Mouse (Mus musculus): ENCODE results near the gene Olfr1411.

Gene Olfr1411

DNA sequence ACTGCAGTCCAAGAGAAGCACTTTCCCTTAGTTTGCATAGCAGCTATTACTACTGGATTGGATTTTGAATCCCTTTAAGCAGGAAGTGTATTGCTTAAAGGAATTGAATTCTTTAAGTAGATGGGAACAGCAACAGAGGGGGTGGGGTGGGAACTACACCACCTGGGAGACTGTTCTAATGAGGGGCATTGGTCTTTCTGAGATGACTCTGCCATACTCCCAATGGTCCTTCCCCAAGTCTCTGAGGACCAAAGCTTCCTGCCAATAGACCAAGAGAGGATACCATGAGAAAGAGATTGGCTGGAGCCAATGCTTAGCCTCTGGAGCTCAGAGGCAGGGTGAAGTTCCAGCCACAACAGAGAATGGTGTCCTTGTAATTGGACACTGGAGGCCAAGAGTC is at the start of gene Olfr1411:
Gene Olfr1411, plus strand, starts transcription at position 301 of the 400 bp plus-strand sequence.
- DNase-seq (ENCODE audit: low spot score in 2 of 2) = no peak

DNA sequence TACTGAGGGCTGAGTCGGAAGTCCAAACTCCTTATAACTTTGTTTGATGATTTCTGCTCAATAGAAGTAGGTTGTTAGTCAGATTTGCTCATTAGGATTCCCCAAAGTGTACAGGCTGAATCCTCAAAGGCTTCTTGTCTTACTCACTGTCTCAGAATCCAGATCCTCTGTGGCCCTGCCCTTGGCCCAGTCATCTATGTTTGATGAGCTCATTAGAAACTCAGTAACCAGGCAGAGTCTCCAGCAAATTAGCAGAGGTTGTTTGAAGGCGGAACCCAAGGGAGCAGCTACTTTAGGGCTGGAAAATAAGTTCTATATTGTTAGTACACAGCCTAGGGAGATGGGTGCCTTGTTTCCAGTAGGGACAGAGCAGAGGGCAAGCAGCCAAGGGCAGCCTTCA is 48.3 kb upstream of the Olfr1411 start:
- no peak for DNase-seq (ENCODE audit: low spot score in 2 of 2)

DNA sequence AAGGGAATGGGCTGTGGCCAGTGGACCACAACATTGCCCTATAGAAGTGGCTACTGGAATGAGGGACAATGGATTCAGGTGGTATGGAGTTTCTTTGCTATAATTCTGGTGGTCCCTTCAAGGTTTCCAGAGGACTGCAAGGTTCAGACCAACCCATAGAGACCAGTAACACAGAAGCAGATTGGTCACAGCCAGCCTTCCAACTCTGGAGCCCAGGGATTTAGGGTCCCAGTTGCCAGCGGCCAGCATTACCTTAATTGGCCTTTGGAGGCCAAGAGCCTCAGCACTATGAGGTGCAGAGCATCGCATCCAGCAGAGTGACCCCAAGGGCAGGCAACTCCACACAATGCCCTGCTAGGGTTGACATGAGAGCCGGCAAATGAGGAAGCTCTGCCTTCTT is 23.2 kb upstream of the Olfr1411 start, which contains the start of gene Olfr1413:
Gene Olfr1413, plus strand, starts transcription at position 301 of the 400 bp plus-strand sequence.
- no peak for DNase-seq (ENCODE audit: low spot score in 2 of 2)

DNA sequence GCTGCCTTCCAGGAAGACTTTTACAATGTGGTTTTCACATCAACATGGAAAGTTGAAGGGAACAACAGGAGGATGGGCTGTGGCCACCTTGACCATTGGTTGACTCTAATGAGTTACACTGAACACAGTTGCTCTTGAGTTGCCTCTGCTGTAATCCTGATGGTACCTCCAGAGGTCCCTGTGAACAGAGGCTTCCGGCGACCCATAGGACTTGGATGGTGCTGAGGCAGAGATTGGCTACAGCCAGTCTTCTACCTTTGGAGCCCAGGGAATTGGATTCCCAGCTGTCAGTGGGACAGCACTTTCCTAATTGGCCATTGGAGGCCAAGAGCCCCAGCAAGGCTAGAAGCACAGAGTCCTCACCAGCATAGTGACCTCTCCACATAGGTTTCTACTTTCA is 8.7 kb upstream of the Olfr1411 start, which contains the start of gene Olfr1412:
Gene Olfr1412, plus strand, starts transcription at position 301 of the 400 bp plus-strand sequence.
- DNase-seq (ENCODE audit: low spot score in 2 of 2) = no peak

DNA sequence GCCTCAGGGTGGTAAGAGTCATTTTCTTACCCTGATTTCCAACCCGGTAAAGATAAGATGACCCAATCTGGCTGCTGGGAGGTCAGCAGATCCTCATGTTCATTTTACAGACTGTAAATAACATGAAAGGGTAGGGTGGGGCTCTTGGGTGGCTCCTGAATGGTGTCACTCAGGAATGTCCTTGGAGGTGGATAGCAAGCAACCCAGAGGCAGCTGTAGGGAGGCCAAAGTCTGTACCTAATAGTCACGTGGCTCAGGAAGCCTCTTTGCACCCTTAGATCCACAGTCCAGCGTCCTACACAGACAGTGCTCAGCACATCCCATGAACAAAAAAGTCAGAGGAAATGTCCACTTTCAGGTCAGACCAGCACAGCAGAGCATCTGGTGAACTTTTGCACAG is 1.8 kb downstream of the Olfr1411 start:
- no peak for DNase-seq (ENCODE audit: low spot score in 2 of 2)

DNA sequence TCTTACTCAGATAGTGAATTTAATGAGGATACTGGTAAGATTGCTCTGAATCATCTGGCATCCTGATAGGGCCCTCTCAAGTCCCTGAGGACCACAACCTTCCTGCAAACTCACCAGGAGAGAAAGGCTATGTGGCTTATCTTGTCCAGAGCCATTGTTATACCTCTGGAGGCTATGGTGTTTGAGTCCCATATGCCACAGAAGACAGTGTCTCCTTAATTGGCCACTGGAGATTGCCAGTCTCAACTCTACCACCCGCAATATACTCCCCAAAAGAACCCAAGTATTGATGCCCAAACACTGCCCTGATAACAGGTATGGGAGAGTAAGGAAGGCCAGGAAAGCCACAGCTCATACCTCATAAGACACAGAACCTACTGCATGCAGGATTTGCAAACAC is 11.3 kb downstream of the Olfr1411 start, which contains the start of gene Olfr1410:
Gene Olfr1410, plus strand, starts transcription at position 301 of the 400 bp plus-strand sequence.
- DNase-seq (ENCODE audit: low spot score in 2 of 2) = no peak

DNA sequence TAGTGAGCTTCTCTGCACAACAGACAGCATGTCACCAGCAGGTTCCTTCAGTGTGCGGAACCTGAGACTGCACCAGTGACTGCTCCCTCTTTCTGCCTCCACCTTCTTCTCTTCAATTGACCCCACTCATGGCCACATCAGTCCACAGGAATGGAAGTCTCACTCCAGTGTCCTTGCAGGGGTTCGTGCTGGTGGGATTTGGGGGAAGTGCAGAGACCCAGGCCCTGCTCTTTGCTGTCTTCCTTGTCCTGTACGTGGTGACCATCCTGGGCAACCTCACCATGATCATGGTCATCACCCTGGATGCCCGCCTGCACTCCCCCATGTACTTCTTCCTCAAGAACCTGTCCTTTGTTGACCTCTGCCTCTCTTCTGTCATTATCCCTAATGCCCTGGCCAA is 13.5 kb downstream of the Olfr1411 start:
- DNase-seq (ENCODE audit: low spot score in 2 of 2) = no peak

DNA sequence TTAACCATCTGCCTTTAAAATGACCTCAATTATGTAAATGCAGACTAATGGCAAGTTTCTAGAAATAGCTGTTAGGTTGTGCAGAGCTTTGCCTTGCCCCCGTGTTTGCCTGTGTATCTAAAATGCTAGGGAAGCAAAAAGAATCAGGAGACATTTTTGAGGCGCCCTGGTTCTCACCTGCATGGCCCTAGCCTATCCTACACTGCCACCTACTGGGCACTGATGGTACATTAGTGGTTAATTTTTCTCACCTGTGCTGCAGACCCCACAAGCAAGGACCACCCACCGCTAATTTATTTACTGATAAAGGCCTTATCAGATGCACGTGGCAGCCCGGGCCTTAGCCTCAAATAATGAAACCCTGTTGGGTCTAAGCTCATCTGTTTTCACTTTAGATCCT is 16.8 kb downstream of the Olfr1411 start:
- DNase-seq (ENCODE audit: low spot score in 2 of 2) = peak; percentile 50 to 67

DNA sequence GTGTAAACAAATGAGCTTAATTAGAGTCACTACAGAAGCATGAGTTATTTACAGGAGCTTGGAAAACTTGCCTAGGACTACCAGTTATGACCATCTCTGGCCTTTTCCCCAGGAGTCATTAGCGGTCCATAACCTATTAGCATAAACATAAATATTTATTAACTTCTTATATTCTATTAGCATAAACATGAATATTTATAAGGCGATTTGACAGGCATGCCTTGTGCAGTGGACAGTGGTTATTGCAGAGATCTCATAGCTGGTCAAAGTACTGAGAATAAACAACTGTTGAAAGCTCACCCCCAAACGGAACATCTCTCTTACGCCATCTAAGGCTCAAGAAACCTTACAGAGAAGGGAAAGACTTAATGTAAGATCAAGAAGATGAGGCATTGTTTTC is 19.0 kb downstream of the Olfr1411 start:
- DNase-seq (ENCODE audit: low spot score in 2 of 2) = no peak

DNA sequence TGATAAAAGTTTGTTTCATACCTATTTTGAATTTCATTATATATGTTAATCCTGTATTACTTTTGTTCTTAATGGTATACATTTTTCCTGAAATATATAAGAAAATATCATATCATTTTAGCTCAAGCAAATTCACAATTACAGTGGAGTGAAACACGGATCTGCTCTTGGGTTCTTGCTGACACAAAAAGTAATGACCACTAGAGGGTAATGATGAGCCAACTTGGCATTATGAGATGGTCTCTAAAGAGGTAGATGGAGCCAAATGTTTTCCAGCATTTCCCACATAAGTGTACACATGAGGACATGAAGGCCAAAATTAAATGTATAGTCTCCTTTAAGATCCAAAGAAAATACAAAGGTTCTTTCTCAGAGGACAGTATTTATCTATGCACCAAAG is 20.3 kb downstream of the Olfr1411 start:
- no peak for DNase-seq (ENCODE audit: low spot score in 2 of 2)

DNA sequence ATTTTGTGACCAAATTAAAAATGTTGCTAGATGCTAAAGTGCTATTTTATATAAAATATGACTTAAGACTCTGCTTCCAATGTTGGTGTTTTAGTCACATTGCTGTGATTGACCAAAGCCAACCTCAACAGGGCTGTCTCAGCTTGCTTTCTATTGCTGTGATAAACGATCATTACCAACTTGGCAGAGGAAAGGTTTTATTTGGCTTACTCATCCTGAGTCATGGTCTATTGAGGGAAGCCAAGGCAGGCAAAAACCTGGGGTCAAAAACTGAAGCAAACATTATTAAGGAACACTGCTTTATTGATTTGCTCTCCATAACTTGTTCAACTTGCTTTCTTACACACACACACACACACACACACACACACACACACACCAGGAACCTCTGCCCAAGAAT is 21.8 kb downstream of the Olfr1411 start:
- DNase-seq (ENCODE audit: low spot score in 2 of 2) = no peak

DNA sequence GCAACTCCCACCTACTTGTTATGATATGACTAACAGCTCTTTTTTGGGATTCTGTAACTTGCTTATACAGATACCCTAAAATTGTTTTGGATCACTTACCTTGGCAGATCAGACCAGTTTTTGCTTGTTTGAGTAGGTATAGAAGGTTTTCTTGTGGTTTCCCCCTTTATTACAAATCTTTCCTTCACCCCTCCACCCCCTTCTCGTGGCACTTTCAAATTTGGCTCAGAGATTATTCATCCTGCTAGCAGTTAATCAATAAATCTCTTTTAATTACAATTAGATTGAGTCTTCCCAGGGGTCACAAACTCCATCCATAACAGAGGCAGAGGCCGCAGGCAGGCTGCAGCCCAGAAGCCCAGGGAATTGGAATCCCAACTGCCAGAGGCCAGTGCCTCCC is 23.3 kb downstream of the Olfr1411 start, which contains the start of gene Olfr12:
Gene Olfr12, plus strand, starts transcription at position 301 of the 400 bp plus-strand sequence.
- no peak for DNase-seq (ENCODE audit: low spot score in 2 of 2)

DNA sequence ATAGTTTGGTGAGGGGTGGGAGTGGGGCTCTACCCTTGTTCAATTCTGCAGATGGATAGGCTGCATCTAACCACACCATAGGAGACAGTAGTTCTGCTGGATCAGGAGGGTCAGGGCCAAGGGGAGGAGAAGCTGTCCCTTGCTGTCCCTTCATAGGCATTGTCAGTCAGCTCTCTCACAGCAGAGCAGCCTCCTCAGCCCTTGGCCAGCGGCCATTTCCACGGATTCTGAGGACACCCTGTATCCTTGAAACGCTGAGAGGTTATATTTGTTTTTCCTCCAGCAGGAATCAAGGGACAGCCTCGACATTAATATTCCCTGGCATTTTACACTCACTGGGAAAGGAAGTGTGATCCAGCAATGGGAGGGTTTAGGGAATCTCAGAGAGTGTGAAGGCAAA is 24.1 kb downstream of the Olfr1411 start:
- no peak for DNase-seq (ENCODE audit: low spot score in 2 of 2)

DNA sequence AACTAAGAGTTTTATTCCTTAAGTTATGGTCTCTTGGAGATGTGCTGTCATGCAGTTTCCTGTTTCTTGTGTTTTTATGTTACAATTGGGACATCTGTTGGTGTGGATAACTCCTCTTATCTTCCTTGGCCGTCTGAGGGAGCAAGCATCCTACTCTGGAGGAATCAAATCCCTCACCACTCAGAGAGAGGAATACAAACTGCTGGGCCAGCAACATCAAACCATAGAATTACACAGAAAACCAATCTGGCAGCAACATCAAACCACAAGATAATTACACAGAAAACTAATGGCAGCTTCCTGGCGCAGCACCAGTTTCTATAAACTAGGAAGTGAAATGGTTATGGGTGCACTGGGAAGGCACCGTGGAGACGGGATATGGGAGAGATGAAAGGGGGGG is 34.0 kb downstream of the Olfr1411 start:
- DNase-seq (ENCODE audit: low spot score in 2 of 2) = no peak

DNA sequence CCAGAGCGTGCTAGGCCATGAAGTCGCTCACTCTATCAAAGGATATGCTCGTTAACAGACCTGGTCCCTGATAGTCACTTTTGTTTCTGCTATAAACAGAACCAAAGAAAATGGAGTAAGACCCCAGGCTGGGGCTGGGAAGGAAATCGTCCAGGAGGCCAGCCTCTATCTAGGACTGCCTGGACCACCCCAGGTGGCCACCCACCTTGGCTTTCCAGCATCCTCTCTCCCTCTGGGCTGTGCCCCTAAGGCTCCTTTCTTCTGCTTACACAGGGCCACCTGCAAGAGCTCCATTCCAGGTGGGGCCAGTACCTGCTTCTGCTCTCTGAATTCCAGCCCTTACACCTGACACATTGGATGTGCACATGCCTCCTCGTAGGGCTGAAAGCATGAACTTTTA is 38.0 kb downstream of the Olfr1411 start:
- DNase-seq (ENCODE audit: low spot score in 2 of 2) = no peak

DNA sequence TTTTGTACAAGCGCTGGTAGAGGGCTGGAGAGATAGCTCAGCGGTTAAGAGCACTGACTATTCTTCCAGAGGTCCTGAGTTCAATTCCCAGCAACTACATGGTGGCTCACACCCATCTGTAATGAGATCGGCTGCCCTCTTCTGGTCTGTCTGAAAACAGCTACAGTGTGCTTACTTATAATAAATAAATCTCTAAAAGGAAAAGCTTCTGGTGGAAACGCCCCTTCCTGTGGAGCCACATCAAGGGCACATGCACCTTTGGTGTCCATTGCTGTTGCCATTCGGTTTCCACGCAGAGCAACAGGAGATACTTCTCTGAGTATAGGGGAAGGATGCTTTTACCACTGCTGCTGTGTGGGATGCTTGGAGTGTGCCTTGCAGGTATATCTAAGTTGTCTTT is 38.7 kb downstream of the Olfr1411 start:
- peak; percentile 6 to 13 for DNase-seq (ENCODE audit: low spot score in 2 of 2)

DNA sequence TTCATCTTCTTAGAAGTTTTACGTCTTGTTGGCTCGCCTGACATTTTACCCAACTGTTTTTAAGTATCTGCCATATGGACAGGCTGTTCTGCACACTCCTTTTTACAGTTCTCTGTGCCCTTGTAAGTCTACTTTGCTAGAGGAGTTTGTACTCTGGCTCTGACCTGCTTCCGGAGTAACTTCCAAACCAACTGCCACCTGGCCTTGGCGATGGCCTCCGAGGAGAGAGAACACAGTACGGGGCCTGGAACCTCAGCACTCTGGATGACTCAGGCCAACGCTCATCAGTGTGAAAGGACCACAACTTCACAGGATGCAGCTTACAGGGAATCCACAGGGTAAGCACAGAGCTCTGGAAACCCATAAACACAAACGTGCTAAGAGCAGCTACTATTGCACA is 39.5 kb downstream of the Olfr1411 start:
- no peak for DNase-seq (ENCODE audit: low spot score in 2 of 2)

DNA sequence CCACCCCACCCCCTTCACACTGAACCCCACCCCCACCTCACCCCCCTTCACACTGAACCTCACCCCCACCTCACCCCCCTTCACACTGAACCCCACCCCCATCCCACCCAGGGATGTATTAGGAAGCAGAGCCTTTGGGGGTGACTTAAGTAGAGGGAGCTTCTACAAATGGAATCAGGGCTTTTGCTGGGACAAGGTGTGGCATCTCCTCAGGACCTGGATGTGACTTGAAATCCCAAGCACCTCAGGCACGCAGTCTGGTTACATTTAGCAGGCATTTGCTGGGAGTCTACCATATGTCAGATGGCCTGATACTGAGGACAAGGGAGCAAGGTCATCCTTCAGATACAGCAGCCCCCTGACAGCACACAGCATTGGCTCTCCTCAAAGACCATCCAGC is 40.4 kb downstream of the Olfr1411 start:
- no peak for DNase-seq (ENCODE audit: low spot score in 2 of 2)

DNA sequence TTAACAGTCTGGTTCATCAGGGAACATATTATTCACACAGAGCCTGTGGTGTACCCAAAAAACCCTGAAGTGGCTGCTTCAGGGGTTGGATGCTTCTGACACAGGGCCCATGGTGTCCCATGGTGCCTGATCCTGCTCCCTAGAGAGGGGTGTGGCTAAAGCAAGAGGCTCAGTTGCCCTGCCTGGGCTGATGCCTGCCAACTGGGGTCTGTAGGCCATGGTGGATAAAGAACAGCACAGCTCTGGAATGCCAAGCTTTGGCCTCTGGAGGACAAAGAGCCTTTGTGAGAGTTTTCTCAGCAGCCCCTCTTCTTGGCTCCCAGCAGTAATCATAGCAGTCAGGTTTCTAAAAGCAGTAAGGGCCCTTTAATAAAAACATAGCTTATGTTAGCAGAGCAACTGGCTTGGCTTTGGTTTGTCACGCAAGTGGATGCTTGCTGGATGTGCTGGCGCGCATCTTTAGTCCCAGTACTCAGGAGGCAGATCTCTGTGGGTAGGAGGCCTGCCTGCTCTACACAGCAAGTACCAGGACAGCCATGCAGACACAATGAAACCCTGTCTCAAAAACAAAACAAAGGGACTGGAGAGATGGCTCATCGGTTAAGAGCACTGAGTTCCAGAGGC is 40.9 kb downstream of the Olfr1411 start:
- peak; percentile 35 to 46 for DNase-seq (ENCODE audit: low spot score in 2 of 2)

DNA sequence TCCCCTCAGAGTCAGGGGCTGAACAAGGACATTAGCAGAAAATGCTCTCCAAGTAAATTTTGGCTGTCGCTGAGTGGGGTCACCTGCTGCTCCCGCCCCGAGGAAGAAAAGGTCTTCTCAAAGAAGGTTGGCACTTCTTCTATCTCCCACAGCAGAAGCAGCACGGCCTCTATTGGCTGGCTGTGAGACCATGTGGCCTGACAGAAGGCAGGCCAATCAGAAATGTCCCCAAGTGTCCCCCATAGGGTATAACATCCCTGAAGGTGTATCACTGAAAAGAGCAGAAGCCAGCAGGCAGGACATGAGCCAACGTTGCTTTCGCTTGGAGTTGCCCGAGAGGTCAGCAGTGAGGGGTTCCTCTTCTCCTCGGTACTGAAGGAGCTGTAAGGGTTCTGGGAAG is 41.8 kb downstream of the Olfr1411 start:
- no peak for DNase-seq (ENCODE audit: low spot score in 2 of 2)

DNA sequence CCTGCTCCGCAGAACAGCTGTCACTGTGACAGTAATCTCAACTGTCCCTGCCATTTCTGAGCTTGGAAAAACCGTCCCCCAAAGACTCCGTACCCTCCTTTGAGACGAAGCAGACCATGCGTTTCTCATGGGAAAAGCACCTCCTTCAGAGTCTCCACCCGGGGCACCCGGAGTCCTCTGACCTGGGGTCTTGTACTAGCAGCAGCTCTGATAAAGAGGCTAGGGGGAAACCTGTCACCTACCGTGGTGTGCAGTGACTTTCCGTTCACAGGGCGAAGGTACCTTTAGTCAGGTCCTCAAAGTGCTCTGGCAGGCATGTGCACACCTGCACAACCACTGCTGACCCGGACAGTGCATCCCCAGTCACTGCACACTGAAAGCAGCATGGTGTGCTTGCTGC is 42.5 kb downstream of the Olfr1411 start:
- peak in 1 of 2 experiments; percentile 15 for DNase-seq (ENCODE audit: low spot score in 2 of 2)

DNA sequence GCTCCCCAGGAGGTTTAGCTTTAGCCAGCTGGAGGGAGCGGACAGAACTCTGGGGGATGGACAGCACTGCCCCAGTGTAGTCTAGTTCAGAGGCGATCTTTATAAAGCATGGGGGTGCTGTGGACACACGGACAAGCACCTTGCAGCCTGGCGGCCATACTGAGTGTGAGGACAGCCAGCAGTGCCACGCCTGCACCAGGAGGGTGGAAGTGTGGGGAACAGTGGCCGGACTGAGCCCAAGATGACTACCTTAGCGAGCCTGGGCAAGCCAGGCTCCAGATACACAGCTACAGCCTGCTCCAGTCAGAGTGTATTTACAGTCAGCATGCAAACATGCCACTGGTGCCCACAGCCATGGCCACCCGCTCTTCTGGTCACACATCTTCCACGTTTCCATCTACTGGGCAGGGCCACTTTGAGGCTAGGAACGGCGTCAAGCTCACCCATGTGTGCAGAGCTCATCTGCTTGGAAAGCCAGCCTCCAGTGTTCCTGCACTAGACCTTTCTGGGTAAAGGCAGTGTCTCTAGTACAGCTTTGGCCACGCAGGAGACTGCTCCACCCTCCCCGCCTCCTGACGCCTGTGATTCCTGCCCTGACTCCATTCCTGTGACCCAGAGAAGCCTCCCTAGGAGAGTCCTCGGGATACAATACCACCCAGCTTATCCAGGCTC is 43.4 kb downstream of the Olfr1411 start:
- DNase-seq (ENCODE audit: low spot score in 2 of 2) = peak in 1 of 2 experiments; percentile 15

DNA sequence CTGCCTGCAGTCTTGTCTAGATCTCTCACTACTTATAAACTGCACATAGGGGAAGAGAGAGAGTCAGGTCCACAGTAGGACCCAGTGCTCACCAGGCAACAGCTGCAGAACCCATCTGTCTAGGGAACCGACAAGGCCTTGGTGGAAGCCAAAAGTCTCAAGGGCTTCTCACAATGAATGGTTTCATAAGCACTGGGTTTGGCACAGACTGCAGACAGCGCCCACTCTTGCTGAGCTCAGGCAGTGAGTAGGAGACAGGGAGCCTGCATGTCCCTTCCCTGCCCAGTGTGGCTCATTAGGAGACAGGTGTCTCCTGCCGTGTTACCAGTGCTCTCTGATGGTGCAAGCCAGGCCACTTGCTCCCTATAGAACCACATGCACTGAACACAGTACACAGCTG is 44.0 kb downstream of the Olfr1411 start:
- DNase-seq (ENCODE audit: low spot score in 2 of 2) = peak; percentile 45 to 59
